Mouse (Mus musculus): ENCODE results near the gene Lgals2.

Lgals2 gene

DNA sequence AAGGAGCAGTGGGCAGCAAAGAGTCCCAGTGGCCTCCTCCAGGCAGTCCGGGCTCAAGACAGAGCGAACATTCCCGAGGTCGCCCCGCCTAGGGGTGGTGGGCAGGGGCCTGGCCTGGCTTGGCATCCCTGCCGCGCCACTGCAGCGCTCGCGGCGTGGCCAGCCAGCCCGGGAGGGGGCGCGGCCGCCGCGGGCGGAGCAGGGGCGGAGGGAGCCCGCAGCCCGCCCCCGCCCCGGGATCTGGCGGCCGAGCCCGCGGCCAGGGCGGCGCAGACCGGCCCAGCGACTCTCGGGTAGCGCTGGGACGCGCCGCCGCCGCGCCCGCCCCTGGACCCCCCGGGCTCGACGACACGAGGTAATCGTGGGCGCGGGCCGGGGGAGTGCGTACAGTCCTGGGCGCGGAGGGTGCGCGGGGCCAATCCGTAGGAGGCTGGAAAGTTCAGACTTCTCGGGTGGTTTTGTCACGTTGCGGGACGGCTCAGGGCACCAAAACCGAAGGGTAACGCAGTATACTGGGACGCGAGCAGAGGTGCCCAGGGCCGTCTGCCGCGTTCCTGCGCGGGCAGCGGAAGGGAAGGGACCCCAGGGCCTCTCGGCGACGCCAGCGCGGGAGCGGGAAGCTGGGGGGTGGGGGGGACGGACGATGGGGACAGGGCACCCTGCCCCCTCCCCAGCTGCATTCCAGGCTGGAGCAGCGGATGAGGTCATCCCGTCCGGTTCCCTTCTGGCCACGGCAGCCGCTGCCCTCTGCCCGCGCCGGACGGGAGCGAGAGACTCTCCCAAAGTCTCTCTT, 12.8 kb downstream of the Lgals2 start, which contains the start of gene Cdc42ep1:
Gene Cdc42ep1 (plus strand): TSS at position 254 of the 793 bp plus-strand sequence.
- DNase-seq = no peak

- DNase-seq = no peak
Observed at GRCm38 (mm10) chr15:78841161-78841790, 14.1 kb downstream of the Lgals2 start.

- no peak for DNase-seq
Observed at GRCm38 (mm10) chr15:78840751-78841150, 14.6 kb downstream of the Lgals2 start.

GRCm38 (mm10) chr15:78840241-78840640, 15.1 kb downstream of the Lgals2 start:
- DNase-seq = no peak

- DNase-seq = no peak
Observed at GRCm38 (mm10) chr15:78839744-78840143, 15.6 kb downstream of the Lgals2 start.

DNA sequence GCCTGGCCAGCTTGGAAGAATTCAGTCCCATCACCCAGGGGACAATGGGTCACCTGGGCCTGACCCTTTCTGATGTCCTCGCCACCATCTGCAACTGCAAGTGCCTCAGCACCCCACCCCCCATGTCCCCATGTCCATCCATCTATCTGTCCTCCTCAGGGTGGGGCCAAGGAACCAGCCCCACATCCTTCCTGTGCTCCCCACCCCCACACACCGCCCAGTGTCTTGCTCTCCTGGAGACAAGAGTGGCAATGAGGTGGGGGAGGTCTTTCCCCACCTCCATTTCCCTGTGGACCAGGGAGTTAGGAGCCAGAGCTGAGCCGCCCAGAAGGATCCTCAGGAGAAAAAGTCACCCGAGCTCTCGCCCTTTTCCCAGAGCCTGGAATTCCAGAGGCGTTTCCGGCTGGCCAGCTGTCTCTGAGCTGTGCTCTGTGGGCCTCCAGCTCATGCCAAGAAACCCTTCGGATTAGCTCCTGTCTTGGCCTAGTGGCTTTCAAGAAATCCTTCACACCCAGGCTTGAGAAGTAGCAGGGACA, 19.2 kb downstream of the Lgals2 start:
- no peak for DNase-seq

GRCm38 (mm10) chr15:78835200-78836085, 19.9 kb downstream of the Lgals2 start:
- peak; percentile 48 for DNase-seq

GRCm38 (mm10) chr15:78834233-78835005, 20.9 kb downstream of the Lgals2 start:
- no peak for DNase-seq

GRCm38 (mm10) chr15:78833582-78833981, 21.7 kb downstream of the Lgals2 start:
- DNase-seq = no peak

DNA sequence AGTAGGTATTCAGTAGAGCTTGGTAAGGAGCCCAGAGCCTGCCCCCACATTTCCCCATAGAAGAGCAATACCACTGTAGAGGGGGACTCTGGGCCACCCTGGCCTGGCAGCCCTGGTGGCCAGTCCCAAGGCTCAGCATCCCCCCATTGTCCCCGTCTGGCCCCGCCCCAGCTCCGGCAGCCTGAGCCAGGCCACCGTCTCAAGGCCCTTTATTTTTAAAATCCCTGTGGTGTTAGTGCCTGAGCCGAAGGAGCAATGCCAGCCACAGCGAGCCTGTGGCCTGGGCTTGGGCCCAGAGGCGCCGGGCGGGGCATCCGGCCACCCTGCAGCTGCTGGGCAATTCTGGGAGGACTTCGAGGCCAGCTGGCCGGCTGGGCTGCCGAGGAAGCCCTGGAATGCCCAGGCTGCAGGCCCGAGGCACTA, 22.6 kb downstream of the Lgals2 start:
- peak; percentile 53 for DNase-seq

GRCm38 (mm10) chr15:78831720-78832657, 23.3 kb downstream of the Lgals2 start:
- DNase-seq = no peak

- no peak for DNase-seq
Observed at GRCm38 (mm10) chr15:78830742-78831719, 24.3 kb downstream of the Lgals2 start.

- DNase-seq = no peak
Observed at GRCm38 (mm10) chr15:78829636-78830035, 25.7 kb downstream of the Lgals2 start.

DNA sequence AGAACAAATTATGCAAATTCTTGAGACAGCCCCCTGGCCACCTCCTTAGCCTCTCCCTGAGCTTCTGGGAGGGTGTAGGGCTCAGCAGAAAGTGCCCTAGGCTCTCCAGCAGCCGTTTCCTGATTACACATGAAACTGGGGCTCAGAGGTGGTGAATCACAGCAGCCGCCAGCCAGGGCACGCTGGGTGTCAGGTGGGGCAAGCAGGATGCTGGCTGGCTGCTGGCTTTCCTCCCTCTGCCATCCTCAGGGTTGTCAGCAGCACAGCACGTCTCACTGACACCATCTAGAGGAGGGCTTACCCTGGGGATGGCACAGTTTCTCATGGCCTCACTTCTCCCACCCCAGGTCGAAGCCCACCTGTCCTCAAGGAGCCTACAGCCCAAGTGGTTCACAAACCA, 27.0 kb downstream of the Lgals2 start:
- DNase-seq = no peak

DNA sequence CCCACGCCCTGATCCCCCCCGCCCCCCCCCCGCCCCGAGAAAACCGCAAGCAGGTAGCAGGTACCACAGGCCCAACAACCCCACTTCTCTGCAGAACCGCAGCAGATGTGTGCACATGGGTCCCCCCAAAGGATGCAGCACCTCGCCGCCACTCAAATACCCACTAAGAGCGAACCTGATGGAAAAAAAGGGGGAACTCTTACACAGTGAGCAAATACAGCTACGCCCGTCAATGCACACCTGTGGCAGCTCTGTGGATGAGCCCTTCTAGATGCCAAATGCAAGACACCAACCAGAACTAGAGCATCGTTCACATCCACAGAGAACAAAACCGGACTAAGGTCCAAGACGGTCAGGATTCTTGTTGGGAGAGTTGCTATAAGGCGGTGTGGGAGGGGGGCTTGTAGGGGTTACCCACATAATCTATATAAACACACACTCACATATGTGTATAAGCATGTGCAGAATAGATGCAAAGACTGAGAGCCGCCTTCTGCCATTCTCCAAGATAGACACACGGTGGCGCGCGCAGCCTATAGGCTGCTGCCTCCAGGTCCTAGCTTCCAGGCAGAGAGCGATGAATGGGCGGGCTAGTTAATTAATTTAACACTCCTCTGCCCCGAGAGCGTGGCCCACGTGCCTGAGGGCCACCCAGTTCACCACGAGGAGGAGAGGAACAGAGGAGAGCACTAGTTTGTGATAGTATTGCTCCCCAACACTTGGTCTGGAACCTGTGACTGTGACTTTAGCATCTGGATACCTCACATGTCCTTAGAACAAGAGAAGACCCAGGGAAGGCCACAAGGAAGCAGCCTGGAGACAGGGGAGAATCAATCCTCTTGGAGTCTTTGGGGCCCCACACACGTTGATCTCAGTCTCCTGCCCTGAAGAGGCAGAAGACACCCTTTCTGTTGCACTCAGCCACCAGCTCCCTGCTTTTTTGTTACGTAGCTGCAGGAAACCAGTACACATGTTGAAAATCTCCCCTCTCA, 28.8 kb downstream of the Lgals2 start:
- DNase-seq = peak; percentile 72

GRCm38 (mm10) chr15:78816074-78816391, 39.3 kb downstream of the Lgals2 start:
- no peak for DNase-seq

DNA sequence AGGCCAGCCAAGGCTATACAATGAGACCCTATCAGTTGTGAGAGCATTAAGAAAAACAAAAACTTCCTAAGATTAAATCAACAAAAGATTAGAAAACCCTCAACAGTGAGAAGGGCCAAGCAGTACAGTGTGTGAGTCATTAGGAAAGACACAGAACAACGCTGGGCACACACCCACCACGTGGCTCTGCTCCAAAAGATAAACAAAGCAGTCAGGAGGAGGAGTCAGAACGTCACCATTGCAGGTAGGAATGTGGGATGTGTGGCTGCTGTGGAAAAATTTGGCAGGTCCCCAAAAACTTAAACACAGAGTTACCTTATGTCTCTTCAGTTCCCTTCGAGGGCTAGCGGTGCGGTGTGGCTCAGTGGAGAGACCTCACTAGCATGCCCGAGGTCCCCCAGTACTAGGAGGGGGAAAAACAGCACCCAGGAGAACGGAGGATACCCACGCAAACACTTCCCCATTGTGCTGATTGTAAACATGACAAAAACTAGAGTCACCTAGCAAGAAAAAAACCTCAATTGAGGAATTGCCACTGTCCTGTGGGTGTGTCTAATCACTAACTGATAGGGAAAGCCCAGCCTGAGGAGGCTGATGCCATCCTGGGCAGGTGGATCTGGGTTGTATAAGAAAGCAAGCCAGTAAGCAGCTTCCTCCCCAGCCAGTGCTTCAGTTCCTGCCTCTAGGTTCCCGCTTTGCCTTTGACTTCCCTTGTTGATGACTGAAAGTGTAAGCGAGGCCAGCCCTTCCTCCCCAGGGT, 39.8 kb downstream of the Lgals2 start:
- no peak for DNase-seq

GRCm38 (mm10) chr15:78813603-78814002, 41.7 kb downstream of the Lgals2 start:
- no peak for DNase-seq
